Mouse (Mus musculus) liver, embryonic 14.5 days (tissue): ENCODE results near the gene Fmo6. TPM values are rescaled to one million over a fixed set of nuclear protein-coding genes. Genes with fewer than 3 reads are reported as not detected.

Experiments
- ATAC-seq: fragments of 200-750 bp; cut with Nextera tagmentation; 2 replicates; pipeline ENCODE4 v1.8.0; 2017; ENCODE audit warnings: moderate number of reproducible peaks, mild to moderate bottlenecking, moderate library complexity; ENCODE audit not compliant: insufficient read depth
- DNase-seq, 3 experiments: peaks; one replicate each; pipeline ENCODE4 v3.0.0-alpha.2; 2012 to 2013; ENCODE audit warnings: low read depth in 3 of 3, low spot score in 3 of 3
- H3K27ac ChIP-seq: fragments of 300-500 bp; sonication (generic); 2 replicates; pipeline ENCODE4 v1.5.1; 2014; ENCODE audit warnings: moderate library complexity, mild to moderate bottlenecking, control low read depth, inconsistent platforms
- H3K27me3 ChIP-seq: fragments of 300-500 bp; sonication (generic); 2 replicates; pipeline ENCODE4 v1.6.1; 2014; ENCODE audit warnings: mild to moderate bottlenecking, low read length, moderate library complexity; ENCODE audit not compliant: control insufficient read depth, insufficient read depth
- H3K36me3 ChIP-seq: fragments of 300-500 bp; sonication (generic); replicated peaks from 2 replicates; pipeline ENCODE4 v1.6.1; 2014; ENCODE audit warnings: low read depth; ENCODE audit not compliant: control insufficient read depth, insufficient read depth
- H3K4me1 ChIP-seq, 2 experiments: fragments of 200-500 bp in 1 of 2; fragments of 300-500 bp in 1 of 2; sonication (generic) in 1 of 2; replicated peaks; 2 replicates each; pipeline ENCODE4 v1.6.1; 2012 to 2014; ENCODE audit warnings: antibody characterized with exemption in 1 of 2, inconsistent platforms in 1 of 2, low read length in 1 of 2; ENCODE audit not compliant: control insufficient read depth in 2 of 2, insufficient read depth in 2 of 2
- H3K4me2 ChIP-seq: fragments of 300-500 bp; sonication (generic); 2 replicates; pipeline ENCODE4 v1.6.1; 2014; ENCODE audit warnings: low read depth, mild to moderate bottlenecking, control low read depth, moderate library complexity
- H3K4me3 ChIP-seq, 2 experiments: fragments of 200-500 bp in 1 of 2; fragments of 300-500 bp in 1 of 2; sonication (generic) in 1 of 2; 2 replicates each; pipeline ENCODE4 v1.5.1; 2012 to 2014; ENCODE audit warnings: low read depth in 2 of 2, low read length in 2 of 2, mild to moderate bottlenecking in 2 of 2, control low read depth in 1 of 2, inconsistent platforms in 1 of 2, moderate library complexity in 1 of 2; ENCODE audit not compliant: insufficient read depth in 1 of 2
- H3K9ac ChIP-seq: fragments of 300-500 bp; sonication (generic); replicated peaks from 2 replicates; pipeline ENCODE4 v1.6.1; 2014; ENCODE audit warnings: mild to moderate bottlenecking, control low read depth, moderate library complexity
- H3K9me3 ChIP-seq: fragments of 300-500 bp; sonication (generic); 2 replicates; pipeline ENCODE4 v1.6.1; 2016; ENCODE audit warnings: low read length, mixed read lengths; ENCODE audit not compliant: control insufficient read depth
- CTCF ChIP-seq: IDR thresholded peaks from 2 replicates; pipeline ENCODE4 v1.5.1; 2016; ENCODE audit warnings: antibody characterized with exemption, low read depth, control low read depth
- EP300 ChIP-seq: IDR thresholded peaks from 2 replicates; pipeline ENCODE4 v1.6.1; 2016; ENCODE audit warnings: antibody characterized with exemption, low read depth
- WGBS: fragments of 180-500 bp; shearing (Covaris S2); extraction: QIAGEN DNeasy Blood & Tissue Kit; methylation state at CpG from one replicate; pipeline ENCODE4 v1.1.7; 2014; ENCODE audit not compliant: insufficient replicate concordance; 5-methylcytosine and 5-hydroxymethylcytosine counted together
- polyA plus RNA-seq, 2 experiments: library from polyadenylated mRNA; depleted of rRNA in 1 of 2; stranded (reverse) in 1 of 2; unstranded in 1 of 2; fragments of >200 nt; fragmentation: Nextera tagmentation in 1 of 2; extraction: Ambion mirVana in 1 of 2; gene quantifications; 2 replicates each; pipeline versions ENCODE4 v1.2.1 to v1.2.3; 2012 to 2014

Fmo6 gene
- polyA plus RNA-seq, 2 experiments, result not detected

DNA sequence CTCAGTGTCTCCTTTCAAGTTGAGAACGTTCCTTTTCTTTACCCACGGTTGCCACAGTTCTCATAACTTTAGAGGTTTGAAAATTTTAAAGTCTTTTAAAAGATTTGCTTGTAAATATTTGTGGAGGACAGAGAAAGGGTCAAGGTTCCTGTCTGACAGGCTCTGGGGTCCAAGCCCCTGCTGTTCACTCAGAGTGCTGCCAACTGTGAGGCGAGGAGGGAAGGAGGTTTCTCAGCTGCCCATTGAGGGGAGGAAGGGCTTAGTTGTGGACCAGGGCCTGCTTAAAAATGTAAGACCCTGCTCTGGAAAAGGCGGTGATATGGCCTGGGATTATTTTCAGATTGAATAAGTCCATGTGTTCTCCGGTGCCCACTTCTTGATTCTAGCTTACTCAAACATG, 5.4 kb downstream of the Fmo6 start:
- no peak overlapping the region for H3K4me2 ChIP-seq
- no peaks in the 10 kb centered on the region for H3K27me3 ChIP-seq
- no peaks in the 10 kb centered on the region for H3K9me3 ChIP-seq
- TF ChIP-seq EP300, result no peak
- TF ChIP-seq CTCF, result no peak
- ATAC-seq, result no peak
- DNase-seq, result no peak
- H3K4me1 ChIP-seq, result no peaks in the 10 kb centered on the region
- no peak overlapping the region for H3K4me3 ChIP-seq
- no peaks in the 10 kb centered on the region for H3K36me3 ChIP-seq
- H3K27ac ChIP-seq, result no peak overlapping the region
- no peak overlapping the region for H3K9ac ChIP-seq
- WGBS, result 59% methylated on average over 5 of the region's 5 CpGs

GRCm38 (mm10) chr1:162931310-162931875, 5.9 kb downstream of the Fmo6 start:
- Histone ChIP-seq H3K27me3 (no peaks in the 10 kb centered on the region), H3K36me3 (no peaks in the 10 kb centered on the region), H3K9me3 (no peaks in the 10 kb centered on the region), H3K4me2 (no peak overlapping the region), H3K9ac (no peak overlapping the region), H3K4me1 (no peaks in the 10 kb centered on the region), H3K4me3 (no peak overlapping the region), H3K27ac (no peak overlapping the region)
- TF ChIP-seq CTCF, result no peak
- TF ChIP-seq EP300, result no peak
- WGBS, result 58% methylated on average over 4 of the region's 4 CpGs
- ATAC-seq (no peak), DNase-seq (no peak)

- Histone ChIP-seq H3K4me3 (no peak overlapping the region), H3K27ac (no peak overlapping the region), H3K4me1 (no peaks in the 10 kb centered on the region), H3K36me3 (no peaks in the 10 kb centered on the region), H3K9me3 (no peaks in the 10 kb centered on the region), H3K9ac (no peak overlapping the region), H3K27me3 (no peaks in the 10 kb centered on the region), H3K4me2 (no peak overlapping the region)
- DNase-seq (no peak), ATAC-seq (no peak)
- no peak for TF ChIP-seq EP300
- TF ChIP-seq CTCF, result no peak
- 50% methylated on average over 2 of the region's 2 CpGs for WGBS
These were observed 6.7 kb downstream of the Fmo6 start for GRCm38 (mm10) chr1:162930631-162931030.

GRCm38 (mm10) chr1:162929146-162929545, 8.2 kb downstream of the Fmo6 start:
- H3K27me3 ChIP-seq, result no peaks in the 10 kb centered on the region
- H3K4me2 ChIP-seq, result no peak overlapping the region
- H3K36me3 ChIP-seq, result no peaks in the 10 kb centered on the region
- H3K9me3 ChIP-seq, result no peaks in the 10 kb centered on the region
- no peak overlapping the region for H3K27ac ChIP-seq
- DNase-seq (no peak), ATAC-seq (no peak)
- H3K4me1 ChIP-seq, result no peaks in the 10 kb centered on the region
- WGBS, result 69% methylated on average over 3 of the region's 3 CpGs
- no peak overlapping the region for H3K9ac ChIP-seq
- TF ChIP-seq EP300, result no peak
- TF ChIP-seq CTCF, result no peak
- no peak overlapping the region for H3K4me3 ChIP-seq

GRCm38 (mm10) chr1:162925121-162925520, 12.2 kb downstream of the Fmo6 start:
- H3K27ac ChIP-seq, result no peak overlapping the region
- no peaks in the 10 kb centered on the region for H3K4me1 ChIP-seq
- 36% methylated on average over 1 of the region's 1 CpGs for WGBS
- no peak overlapping the region for H3K4me2 ChIP-seq
- H3K9me3 ChIP-seq, result no peaks in the 10 kb centered on the region
- ATAC-seq (no peak), DNase-seq (no peak)
- H3K36me3 ChIP-seq, result no peaks in the 10 kb centered on the region
- H3K4me3 ChIP-seq, result no peak overlapping the region
- TF ChIP-seq EP300 (no peak), CTCF (no peak)
- no peaks in the 10 kb centered on the region for H3K27me3 ChIP-seq
- H3K9ac ChIP-seq, result no peak overlapping the region
